Mouse (Mus musculus): ENCODE data around the gene Fam163a.

- TF ChIP-seq CEBPB (IDR thresholded peaks at IDR 0.05; ENCODE audit: low read depth): no peak
- TF ChIP-seq CTCF (IDR thresholded peaks at IDR 0.05; ENCODE audit: control insufficient read depth, insufficient read depth, insufficient read length): no peak
- TF ChIP-seq USF1 (IDR thresholded peaks at IDR 0.05; ENCODE audit: low read depth): no peak
- no peak for TF ChIP-seq MYOD1 (IDR thresholded peaks at IDR 0.05; ENCODE audit: control insufficient read depth, insufficient read length, low read depth)
- no peak for TF ChIP-seq MAX (IDR thresholded peaks at IDR 0.05)
These were observed 17.6 kb upstream of the Fam163a start for GRCm38 (mm10) chr1:156222205-156223000.

Data from C2C12 (cell line).